ENCODE assay signal across 9 mouse cellular contexts in genomic region chr2:125685441-125686150, GRCm38 (mm10). TPM values are rescaled to one million over a fixed set of nuclear protein-coding genes. Genes with fewer than 3 reads are reported as not detected.
DNase-seq lines count a peak whose midpoint lies in the region; ATAC-seq lines count a peak whose summit lies in the region.
"Had no signal": no experiment of that assay in that cellular context is flagged by ENCODE, and none has a peak within 500 bp of the region (broad histone marks: within the 10 kb centered on the region; RNA-seq: fewer than 3 reads in every experiment).

No protein-coding gene starts in this region.

- no peak overlapping the region for H3K4me3 ChIP-seq in heart, embryonic 10.5 days
- no peak overlapping the region for H3K4me3 ChIP-seq in midbrain, embryonic 14.5 days (replicated peaks; ENCODE audit: low read depth, low read length)
- H3K4me3 ChIP-seq in midbrain, embryonic 15.5 days = no peak overlapping the region
- H3K4me3 ChIP-seq in limb, embryonic 10.5 days = no peak overlapping the region
- H3K4me3 ChIP-seq in intestine, embryonic 16.5 days (ENCODE audit: low read length) = no peak overlapping the region
- H3K4me3 ChIP-seq: limb, embryonic 15.5 days had no signal

- ATAC-seq in midbrain, embryonic 14.5 days (ENCODE audit: low FRiP score, low TSS enrichment) = no peak
- no peak for ATAC-seq in midbrain, embryonic 15.5 days (replicated peaks)
- ATAC-seq in intestine, embryonic 16.5 days = no peak

- no peaks in the 10 kb centered on the region for H3K27me3 ChIP-seq in heart, embryonic 10.5 days (ENCODE audit: insufficient read depth, poor library complexity, severe bottlenecking)
- no peaks in the 10 kb centered on the region for H3K27me3 ChIP-seq in midbrain, embryonic 14.5 days (ENCODE audit: control insufficient read depth, insufficient read depth, low read length)
- H3K27me3 ChIP-seq in midbrain, embryonic 15.5 days (replicated peaks) = no peaks in the 10 kb centered on the region
- H3K27me3 ChIP-seq in limb, embryonic 10.5 days (ENCODE audit: low read depth, poor library complexity, severe bottlenecking) = no peaks in the 10 kb centered on the region
- no peaks in the 10 kb centered on the region for H3K27me3 ChIP-seq in intestine, embryonic 16.5 days (replicated peaks; ENCODE audit: control insufficient read depth, insufficient read depth, low read length)
- H3K27me3 ChIP-seq: limb, embryonic 15.5 days had no signal

- no peak overlapping the region for H3K4me2 ChIP-seq in midbrain, embryonic 14.5 days (ENCODE audit: low read length)
- H3K4me2 ChIP-seq in midbrain, embryonic 15.5 days = no peak overlapping the region
- H3K4me2 ChIP-seq in intestine, embryonic 16.5 days (ENCODE audit: low read depth, low read length) = no peak overlapping the region
- H3K4me2 ChIP-seq: limb, embryonic 15.5 days had no signal

- DNase-seq in heart, embryonic 10.5 days (ENCODE audit: low spot score) = no peak
- DNase-seq in heart, postnatal 14 days = no peak
- DNase-seq in midbrain, embryonic 14.5 days = peak; percentile 31
- DNase-seq in limb, embryonic 10.5 days (ENCODE audit: low spot score) = no peak
- DNase-seq in right cerebral cortex, adult 2 months (ENCODE audit: low spot score in 2 of 2) = no peak
- no peak for DNase-seq in spleen, postnatal 36 days (ENCODE audit: low spot score in 2 of 2)

- H3K27ac ChIP-seq in heart, embryonic 10.5 days = peak overlapping the region; percentile 60; the same call in 1 of the 2 replicates
- H3K27ac ChIP-seq in midbrain, embryonic 14.5 days (replicated peaks; ENCODE audit: low read depth, low read length) = no peak overlapping the region
- no peak overlapping the region for H3K27ac ChIP-seq in midbrain, embryonic 15.5 days
- H3K27ac ChIP-seq in limb, embryonic 10.5 days = peak overlapping the region; percentile 28; the same call in 1 of the 2 replicates
- no peak overlapping the region for H3K27ac ChIP-seq in intestine, embryonic 16.5 days (ENCODE audit: low read length)
- H3K27ac ChIP-seq: limb, embryonic 15.5 days had no signal

- no peaks in the 10 kb centered on the region for H3K36me3 ChIP-seq in heart, embryonic 10.5 days
- H3K36me3 ChIP-seq in midbrain, embryonic 14.5 days (ENCODE audit: control insufficient read depth, insufficient read depth, low read length) = no peaks in the 10 kb centered on the region
- H3K36me3 ChIP-seq in midbrain, embryonic 15.5 days (replicated peaks) = no peaks in the 10 kb centered on the region
- H3K36me3 ChIP-seq in limb, embryonic 10.5 days = no peaks in the 10 kb centered on the region
- no peaks in the 10 kb centered on the region for H3K36me3 ChIP-seq in intestine, embryonic 16.5 days (ENCODE audit: control insufficient read depth, insufficient read depth, low read length)
- H3K36me3 ChIP-seq: limb, embryonic 15.5 days had no signal

- WGBS in heart, embryonic 10.5 days = 51% methylated on average over 9 of the region's 9 CpGs
- WGBS in midbrain, embryonic 14.5 days = 48% methylated on average over 9 of the region's 9 CpGs
- 49% methylated on average over 9 of the region's 9 CpGs for WGBS in midbrain, embryonic 15.5 days
- WGBS in limb, embryonic 10.5 days = 80% methylated on average over 9 of the region's 9 CpGs
- WGBS in intestine, embryonic 16.5 days = 61% methylated on average over 9 of the region's 9 CpGs

- intact Hi-C loops in heart, postnatal 14 days (cut with DNase I) = no loop called here

- H3K9me3 ChIP-seq in heart, embryonic 10.5 days = no peaks in the 10 kb centered on the region
- no peaks in the 10 kb centered on the region for H3K9me3 ChIP-seq in midbrain, embryonic 14.5 days (ENCODE audit: control insufficient read depth, low read length)
- H3K9me3 ChIP-seq in midbrain, embryonic 15.5 days = no peaks in the 10 kb centered on the region
- H3K9me3 ChIP-seq in limb, embryonic 10.5 days (replicated peaks) = no peaks in the 10 kb centered on the region
- H3K9me3 ChIP-seq in intestine, embryonic 16.5 days (ENCODE audit: control insufficient read depth, low read length) = no peaks in the 10 kb centered on the region
- H3K9me3 ChIP-seq: limb, embryonic 15.5 days had no signal

- peaks cover 21% of the 10 kb centered on the region; the same call in 1 of the 2 replicates for H3K4me1 ChIP-seq in heart, embryonic 10.5 days
- H3K4me1 ChIP-seq in midbrain, embryonic 14.5 days (ENCODE audit: control insufficient read depth, insufficient read depth, low read length) = no peaks in the 10 kb centered on the region
- H3K4me1 ChIP-seq in midbrain, embryonic 15.5 days = 0 out of 2 replicates have a peak, but pooled peaks cover 3% of the 10 kb centered on the region
- peaks cover 27% of the 10 kb centered on the region for H3K4me1 ChIP-seq in limb, embryonic 10.5 days
- H3K4me1 ChIP-seq in intestine, embryonic 16.5 days (ENCODE audit: control insufficient read depth, insufficient read depth, low read length) = peaks cover 7% of the 10 kb centered on the region

- no peak overlapping the region for H3K9ac ChIP-seq in midbrain, embryonic 14.5 days (replicated peaks; ENCODE audit: low read length)
- H3K9ac ChIP-seq in midbrain, embryonic 15.5 days = no peak overlapping the region
- H3K9ac ChIP-seq in intestine, embryonic 16.5 days (ENCODE audit: low read depth, low read length) = no peak overlapping the region
- H3K9ac ChIP-seq: limb, embryonic 15.5 days had no signal

RNA-seq across cellular contexts. Expression of gene Eid1, which starts 12.7 kb away (rescaled TPM):
- polyA plus RNA-seq in heart, embryonic 10.5 days (2016; fragmentation: Nextera tagmentation; extraction: Ambion mirVana) = 124 and 142 TPM in 2 replicates
- total RNA-seq in heart, postnatal 14 days (2021) = 10 to 100 TPM; 57.6 to 59.5 TPM
- 543 and 574 TPM in 2 replicates for polyA plus RNA-seq in midbrain, embryonic 14.5 days (2014; fragmentation: Nextera tagmentation; extraction: Ambion mirVana)
- 376 and 397 TPM in 2 replicates for polyA plus RNA-seq in midbrain, embryonic 15.5 days (2015; fragmentation: Nextera tagmentation; extraction: Ambion mirVana)
- 106 and 135 TPM in 2 replicates for polyA plus RNA-seq in limb, embryonic 10.5 days (2016; fragmentation: Nextera tagmentation; extraction: Ambion mirVana)
- polyA plus RNA-seq in intestine, embryonic 16.5 days (2015; fragmentation: Nextera tagmentation; extraction: Ambion mirVana) = 72.0 and 73.2 TPM in 2 replicates

RNA-seq across cellular contexts. Expression of gene Shc4, which starts 38.4 kb away (rescaled TPM):
- polyA plus RNA-seq in heart, embryonic 10.5 days (2016; fragmentation: Nextera tagmentation; extraction: Ambion mirVana) = 1.5 and 2.2 TPM in 2 replicates
- under 1 TPM; 0.34 to 0.72 TPM for total RNA-seq in heart, postnatal 14 days (2021)
- 2.0 and 2.2 TPM in 2 replicates for polyA plus RNA-seq in midbrain, embryonic 14.5 days (2014; fragmentation: Nextera tagmentation; extraction: Ambion mirVana)
- polyA plus RNA-seq in midbrain, embryonic 15.5 days (2015; fragmentation: Nextera tagmentation; extraction: Ambion mirVana) = 3.6 and 3.7 TPM in 2 replicates
- 1.4 TPM in 2 replicates for polyA plus RNA-seq in limb, embryonic 10.5 days (2016; fragmentation: Nextera tagmentation; extraction: Ambion mirVana)
- 1.7 and 1.8 TPM in 2 replicates for polyA plus RNA-seq in intestine, embryonic 16.5 days (2015; fragmentation: Nextera tagmentation; extraction: Ambion mirVana)

Comparison
In these comparisons a context has a peak if more than half of its experiments do, and no peak if none do; other contexts are left out.
1. H3K27ac ChIP-seq: peak in heart, embryonic 10.5 days (single experiment) and limb, embryonic 10.5 days (single experiment); none in midbrain, embryonic 14.5 days (single experiment), midbrain, embryonic 15.5 days (single experiment) and intestine, embryonic 16.5 days (single experiment).